Mouse (Mus musculus) megakaryocyte, adult 5-6 weeks (primary cell): ENCODE measurements around the gene A4galt. TPM values are rescaled to one million over a fixed set of nuclear protein-coding genes. Genes with fewer than 3 reads are reported as not detected.

Experiments used
- ATAC-seq: 2 replicates; pipeline ENCODE4 v1.8.0; 2016; ENCODE audit warnings: mild to moderate bottlenecking, inconsistent platforms; ENCODE audit not compliant: poor library complexity, severe bottlenecking
- total RNA-seq, 2 experiments: library from RNA; stranded (forward) in 1 of 2; stranded (reverse) in 1 of 2; fragments of 153-499, 151-499 nt in 1 of 2; fragments of 221-1000, 200-1000 nt in 1 of 2; gene quantifications; 2 replicates each; pipeline versions ENCODE4 v1.2.3 to v1.2.4; 2015 to 2017

Gene A4galt
- total RNA-seq, 2 experiments from 2014 or later = not detected

DNA sequence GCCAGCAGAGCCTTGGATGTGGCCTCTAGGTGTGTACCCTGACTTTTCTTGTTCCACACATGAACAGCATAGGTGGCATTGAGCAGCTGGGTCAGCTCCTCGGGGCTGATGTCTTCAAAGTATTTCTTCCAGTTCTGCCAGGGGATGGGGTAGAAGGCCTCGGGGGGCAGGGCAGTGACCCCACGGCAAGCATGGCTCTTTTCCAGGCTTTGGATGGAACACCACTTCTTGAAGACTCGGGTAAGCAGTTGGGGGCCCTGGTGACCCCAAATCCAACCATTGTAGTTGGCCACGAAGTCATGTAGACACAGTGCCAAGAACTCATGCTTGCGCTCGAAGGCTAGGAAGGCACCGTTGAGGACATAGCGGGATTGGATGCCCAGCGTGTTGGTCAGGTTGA is 24.0 kb downstream of the A4galt start:
- ATAC-seq = no peak

DNA sequence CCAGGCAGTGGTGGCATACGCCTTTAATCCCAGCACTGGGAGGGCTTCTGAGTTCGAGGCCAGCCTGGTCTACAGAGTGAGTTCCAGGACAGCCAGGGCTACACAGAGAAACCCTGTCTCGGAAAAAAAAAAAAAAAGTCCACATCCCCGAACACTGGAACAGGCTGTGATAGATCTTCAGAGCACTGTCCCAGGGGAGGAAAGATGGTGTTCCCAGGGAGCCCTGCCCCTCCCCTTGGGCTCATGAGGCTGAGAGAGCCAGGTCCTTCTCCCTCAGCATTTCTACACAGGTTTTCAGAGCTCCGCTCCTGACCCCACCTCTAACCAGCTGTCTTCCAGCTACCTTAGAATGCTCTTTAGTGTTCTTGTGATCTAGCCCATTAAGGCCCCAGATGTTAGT is 24.7 kb downstream of the A4galt start:
- ATAC-seq = no peak

DNA sequence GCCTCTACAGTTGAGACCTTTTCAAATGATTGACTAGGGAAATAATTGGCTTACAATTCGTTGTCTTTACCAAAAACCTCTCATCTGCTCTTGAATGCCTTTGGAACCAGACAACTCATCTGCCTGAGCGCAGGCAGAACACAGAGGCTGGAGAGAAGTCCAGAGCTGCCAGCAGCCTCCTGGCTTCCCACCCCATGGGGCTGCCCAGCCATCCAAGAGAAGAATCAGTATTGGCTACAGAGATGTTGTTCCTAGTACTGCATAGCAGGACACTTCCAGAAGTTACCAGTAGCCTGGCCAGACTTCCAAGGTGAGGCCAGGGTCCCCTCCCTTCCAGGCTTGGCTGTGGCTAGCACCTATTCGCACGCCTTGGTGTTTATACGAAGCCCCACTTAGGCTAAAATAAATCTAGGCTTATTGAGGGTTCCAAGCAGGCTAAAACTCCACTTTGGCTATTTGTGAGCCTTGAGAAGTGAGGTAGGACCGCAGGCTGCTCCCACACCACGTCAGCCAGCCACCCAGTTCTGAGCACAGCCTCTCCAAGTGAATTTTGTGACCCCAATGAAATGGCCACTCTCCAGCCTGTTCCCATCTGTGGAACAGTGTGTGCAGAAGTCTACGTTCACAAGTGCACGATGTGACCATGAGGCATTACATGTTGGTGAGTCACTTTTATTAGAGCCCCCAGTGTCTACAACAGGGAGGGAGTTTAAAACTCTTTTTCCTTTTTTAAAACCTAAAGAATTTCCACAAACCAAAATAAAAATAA is 25.3 kb downstream of the A4galt start:
- no peak for ATAC-seq

DNA sequence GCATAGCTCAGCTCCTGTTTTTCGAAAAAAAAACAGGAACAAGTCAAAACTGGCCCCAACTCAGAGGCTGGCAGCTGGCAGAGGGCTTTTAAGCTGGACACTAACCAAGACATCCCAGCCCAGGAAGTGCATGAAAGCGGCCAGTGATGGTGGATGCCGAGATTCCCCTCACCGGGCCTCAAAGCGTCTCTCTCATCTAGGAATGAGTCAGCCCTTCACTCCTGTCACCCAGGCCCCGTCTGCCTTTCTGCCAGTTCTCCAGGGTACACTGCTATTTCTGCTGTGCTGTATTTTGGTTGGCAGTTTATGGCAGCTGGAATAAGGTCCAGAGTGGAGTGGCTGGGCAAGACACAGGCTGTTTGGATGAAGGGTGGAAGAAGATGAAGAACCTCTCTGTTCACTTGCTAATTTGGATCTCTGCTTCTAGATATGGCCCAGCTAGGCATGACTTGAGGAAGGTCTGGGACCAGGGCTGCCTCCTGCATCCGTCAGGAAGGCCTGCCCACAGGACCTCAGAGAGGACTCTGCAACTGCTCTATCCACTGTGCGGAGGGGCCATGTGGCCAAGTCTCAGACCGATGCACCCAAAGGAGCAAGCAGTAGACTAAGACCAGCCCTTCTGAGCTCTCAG is 27.3 kb downstream of the A4galt start:
- ATAC-seq = no peak

DNA sequence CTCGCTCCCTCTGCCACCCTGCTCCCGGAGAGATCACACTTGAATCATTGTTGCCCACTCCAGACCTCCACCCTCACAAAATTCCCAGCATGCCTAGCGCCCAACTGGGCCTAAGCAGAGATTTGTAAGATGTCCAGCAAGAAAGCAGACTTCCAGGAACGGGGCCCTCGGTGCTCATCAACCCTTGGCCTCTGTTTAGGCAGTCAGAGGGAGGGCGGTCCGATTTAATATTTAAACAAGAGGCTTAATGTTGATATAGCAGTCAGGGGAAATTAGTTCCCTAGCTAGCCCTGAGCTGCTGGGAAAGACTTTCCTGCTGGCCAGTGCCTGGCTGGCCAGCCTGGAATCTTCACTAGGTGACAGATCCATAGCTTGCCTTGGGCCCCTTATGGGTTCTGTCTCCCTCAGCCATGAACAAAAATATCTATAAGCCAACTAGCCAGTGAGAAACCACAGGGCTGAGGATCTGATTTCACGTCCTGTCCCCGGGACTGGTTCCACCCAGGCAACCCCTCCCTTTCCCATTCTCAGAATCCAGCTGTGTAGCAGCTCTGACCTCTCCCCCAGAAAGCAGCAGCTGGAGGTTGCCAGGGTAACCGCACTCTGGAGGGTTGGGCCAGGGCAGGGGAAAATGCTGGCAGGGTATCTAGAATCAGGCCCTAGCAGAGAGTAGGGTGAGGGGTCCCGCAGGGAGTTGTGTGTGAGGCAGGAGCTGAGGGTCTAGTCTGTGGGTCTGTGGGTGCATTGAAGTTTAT is 28.2 kb downstream of the A4galt start:
- ATAC-seq = no peak

DNA sequence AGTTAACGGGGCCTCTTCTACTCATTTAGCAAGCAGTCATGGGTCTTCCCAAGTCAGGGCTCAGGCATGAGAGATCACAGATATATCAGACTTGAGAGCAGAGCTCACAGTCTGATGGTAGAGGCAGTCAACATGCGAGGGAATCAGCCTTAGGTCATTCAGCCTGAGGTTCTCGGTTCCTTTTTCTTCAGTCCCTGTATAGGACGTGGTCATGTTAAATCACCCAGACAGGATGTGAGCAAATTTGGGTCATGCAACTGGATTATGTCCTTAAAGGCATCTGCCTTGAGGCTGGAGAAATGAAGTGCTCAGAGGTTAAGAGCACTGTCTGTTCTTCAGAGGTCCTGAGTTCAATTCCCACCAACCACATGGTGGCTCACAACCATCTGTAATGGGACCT is 29.9 kb downstream of the A4galt start:
- peak; percentile 56 for ATAC-seq

DNA sequence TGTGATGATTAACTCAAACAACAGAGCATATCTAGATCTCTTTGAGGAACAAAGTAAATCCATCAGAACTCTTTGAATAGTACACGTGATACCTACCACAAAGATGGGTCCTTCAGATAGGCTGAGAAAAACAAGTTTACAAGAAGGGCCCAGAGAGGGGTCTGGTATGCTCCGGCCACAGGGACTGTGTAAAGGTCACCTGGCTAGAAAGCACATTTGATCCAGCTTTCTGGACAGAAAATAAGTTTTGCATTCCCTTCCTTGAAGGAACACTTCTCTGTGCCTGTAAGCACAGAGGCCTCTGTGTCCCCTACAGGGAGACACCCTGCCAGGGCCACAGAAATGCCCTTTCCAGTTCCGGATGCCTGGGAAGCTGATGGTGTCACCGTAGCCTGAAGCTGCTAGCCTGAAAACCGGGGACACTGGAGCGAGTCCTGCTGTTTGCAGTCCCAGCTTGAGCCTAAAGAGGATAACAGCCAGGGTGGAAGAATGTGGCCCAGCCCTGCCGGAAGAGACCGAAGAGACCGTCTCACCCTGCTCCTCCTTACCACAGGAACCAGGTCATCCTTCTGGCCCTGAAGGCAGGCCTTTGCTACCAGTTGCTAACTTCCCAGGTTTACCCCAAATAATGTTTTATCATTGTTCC is 31.1 kb downstream of the A4galt start:
- no peak for ATAC-seq

DNA sequence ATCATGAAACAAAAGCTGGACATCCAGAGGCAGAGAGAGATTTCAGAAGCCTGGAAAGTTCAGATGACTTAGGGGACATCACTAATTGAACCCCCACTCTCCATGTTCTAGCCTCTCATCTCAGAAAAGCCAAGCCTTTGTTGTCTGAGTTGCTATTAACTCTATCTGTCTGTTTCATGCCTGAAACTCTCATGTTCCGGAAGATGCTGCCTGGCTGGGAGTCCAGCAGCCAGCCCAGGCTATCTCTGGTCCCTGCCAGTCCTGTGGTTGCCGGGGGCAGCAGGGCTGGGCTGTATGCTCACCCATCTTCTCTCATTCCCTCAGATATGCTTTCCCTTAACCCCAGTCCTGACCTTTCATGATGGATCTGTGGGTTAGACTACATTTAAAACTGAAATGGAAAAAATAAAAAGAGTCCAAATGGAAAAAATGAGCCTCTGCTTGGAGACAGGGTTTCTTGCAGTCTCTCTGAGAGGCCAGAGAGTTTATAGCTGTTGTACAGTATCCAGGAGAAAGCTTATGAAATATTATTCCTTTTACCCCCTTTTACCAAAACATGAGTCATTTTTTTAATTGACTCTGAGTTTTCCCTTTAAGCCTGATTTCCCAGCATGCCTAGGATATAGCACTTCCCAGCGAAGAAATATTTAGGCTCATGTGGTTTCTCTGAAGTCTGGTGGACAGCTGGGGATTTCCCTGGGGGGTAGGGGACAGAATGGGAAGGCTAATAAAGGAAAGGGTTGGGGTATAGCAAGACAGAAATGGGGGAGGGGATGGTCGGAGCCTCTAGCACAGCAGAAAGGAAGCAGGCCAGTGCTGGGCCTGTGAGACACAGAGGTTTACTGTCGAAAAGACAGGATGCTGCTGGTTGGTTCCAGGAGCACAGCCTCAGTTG is 36.0 kb downstream of the A4galt start:
- no peak for ATAC-seq

DNA sequence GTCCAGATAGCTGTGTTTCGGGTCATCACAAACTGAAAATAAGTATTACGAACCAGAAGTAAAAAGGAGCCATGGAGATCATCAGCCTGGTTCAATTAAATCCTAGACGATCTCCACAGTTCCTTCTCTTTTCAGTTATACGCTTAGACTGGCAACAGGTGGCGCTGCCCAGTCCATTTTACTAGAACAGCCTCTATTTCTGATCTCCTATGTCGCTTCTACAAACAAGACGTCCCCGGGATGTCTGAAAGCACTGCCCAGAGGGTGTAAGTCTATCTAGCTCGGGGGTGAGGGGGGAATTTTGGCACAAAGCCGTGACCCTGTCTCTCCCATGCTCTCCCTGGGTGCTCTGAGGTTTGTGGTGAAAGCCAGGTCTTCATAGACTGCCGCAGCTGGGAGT is 41.3 kb downstream of the A4galt start:
- no peak for ATAC-seq

DNA sequence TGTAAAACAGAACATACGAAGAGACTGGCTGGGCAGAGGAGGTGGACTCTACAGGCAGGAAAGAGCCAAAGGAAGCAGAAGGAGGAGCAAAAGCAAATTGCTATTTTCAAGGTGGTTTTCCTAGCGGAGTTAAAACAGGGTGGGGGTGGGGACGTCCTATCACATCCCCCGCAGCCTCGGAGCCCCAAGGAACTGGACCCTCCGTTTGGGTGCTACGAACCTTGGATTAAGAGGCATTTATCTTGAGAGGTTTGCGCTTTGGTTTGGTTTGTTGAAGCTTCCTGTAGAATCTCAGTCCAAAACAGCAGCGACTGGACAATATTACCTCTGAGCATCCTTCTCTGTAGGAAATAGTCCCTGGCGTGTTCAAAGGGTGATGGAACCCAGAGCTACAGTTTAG is 41.9 kb downstream of the A4galt start:
- no peak for ATAC-seq

DNA sequence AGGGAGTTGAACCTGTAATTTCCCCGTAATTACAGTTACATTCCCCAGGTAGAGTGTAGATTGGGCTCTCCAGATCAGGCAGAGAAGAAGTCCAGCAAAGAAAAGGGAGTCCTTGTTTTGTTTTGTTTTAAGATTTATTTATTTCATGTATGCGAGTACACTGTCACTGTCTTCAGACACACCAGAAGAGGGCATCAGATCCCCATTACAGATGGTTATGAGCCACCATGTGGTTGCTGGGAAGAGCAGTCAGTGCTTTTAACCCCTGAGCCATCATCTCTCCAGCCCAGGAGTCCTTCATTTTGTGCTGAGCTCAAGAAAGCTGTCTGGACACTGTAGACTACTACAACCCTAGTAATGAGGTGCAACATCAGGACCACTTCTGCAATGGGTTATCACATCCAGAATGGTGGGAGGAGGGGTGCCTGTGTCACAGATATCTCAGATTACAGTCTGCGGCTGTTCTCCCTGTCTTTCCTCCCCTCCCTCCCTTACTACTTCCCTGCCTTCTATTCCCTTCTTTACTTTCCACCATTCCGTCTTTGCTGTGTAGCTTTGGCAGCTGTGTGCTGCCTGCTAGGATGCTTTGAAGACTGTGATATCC is 42.4 kb downstream of the A4galt start:
- no peak for ATAC-seq

DNA sequence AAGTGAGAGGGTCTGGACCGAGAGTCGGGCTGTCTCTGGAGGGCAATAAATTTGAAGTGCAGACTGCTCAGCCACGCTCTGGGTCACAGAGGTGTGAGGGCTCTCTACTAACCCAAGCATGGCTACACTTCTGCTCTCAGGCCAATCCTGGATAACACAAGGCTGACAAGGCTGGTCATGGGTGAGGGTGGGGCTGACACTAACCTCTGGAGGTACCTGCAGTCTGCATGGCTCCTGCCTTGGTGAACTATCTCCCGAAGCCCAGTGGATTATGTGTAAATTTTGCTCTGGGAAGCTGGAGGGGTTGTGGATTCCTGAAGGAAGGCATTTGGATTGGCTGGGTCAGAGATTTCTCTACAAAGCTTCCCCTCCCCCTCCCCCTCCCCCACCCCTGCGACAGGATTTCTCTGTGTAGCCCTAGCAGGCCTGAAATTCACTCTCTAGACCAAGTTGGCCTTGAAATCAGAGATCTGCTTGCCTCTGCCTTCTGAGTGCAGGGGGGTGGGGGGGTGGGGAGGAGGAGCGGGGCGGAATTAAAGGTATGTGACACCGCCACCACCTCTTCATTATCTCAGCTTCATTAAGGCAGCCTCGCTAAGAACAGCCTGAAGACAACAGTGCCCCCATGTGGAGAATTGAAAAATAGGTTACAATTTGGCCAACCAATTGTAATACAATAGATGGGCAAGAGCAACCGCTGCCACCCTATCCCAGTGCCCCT is 46.7 kb downstream of the A4galt start:
- ATAC-seq = peak; percentile 76; the same call in 1 of the 2 replicates

DNA sequence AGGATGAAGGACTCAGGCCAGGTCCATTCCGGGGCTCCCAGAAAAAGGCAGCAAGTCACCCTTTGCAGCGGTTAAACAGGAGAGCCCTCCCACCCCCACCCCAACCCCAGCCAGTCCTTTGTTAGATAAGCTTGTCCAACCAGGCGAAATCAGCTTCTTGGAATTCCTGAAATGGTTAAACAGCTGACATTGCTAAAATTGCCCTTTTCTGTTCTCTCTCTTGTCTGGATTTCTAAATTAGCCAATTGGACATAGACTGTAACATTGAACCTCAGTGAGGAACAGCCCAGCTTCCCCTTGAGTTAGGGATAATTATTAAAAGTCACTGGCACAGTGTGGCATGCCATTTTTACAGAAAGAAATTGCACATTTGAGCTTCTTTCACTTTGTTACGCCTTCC is 49.2 kb downstream of the A4galt start:
- ATAC-seq = no peak

DNA sequence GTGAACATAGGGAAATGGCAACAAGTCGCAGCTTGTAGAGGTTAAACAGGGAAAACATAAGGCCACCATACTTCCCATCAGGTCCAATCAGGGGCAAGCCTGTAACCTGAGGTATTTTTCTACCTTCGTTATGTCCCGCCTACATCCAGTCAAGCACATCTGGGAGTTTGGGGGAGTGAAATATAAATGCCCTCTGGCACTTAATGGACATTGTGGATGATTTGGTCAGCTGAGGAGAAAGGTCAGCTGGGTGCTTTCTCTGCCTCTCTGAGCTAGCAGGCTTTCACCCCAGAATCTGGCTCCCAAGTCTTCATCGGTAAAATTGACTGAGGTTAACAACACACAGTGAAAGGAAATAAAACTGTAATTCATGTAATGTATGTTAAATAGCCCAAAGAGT is 58.2 kb downstream of the A4galt start:
- ATAC-seq = no peak

DNA sequence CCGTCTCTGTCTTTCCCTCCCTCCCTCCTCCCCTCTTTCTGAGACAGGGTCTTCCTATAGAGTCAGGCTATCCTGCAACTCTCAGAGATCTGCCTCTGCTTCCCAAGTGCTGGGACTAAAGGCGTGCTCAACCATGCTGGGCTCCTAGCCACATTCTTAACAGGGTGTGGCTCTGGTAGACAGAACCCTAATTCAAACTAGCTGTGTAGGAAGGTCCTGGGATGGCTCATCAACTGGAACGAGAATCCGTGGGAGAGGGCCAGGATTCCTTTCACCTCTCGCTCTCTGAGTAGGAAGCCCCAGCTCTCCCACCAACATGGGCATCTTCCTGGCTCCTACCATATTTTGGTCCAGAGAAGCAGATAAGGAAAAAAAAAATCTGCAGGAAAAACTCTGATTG is 69.2 kb downstream of the A4galt start:
- ATAC-seq = no peak

DNA sequence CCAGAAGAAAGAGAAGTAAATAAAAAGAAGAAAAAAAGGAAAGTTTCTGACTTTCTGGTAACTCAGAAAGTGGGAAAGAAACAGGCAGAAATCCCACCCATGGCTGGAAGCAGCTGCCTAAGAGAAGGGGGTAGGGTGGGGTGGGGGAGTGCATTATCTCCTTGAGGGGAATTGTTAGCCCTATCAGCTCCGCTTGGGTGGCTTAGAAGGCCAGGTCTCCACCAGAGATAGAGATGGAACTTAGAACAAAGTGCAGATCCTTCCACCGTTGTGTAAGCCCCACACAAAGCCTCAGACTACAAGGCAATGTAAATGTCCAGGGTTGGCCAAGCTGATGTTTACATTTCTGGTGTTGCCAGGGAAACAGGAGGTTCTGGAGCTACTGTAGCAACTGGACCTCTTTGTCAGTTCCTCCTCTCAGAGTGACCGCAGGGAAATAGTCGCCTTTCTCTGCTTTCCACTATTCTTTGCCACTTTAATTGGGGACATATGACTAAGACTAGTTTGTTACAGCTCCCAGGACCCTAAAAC is 69.7 kb downstream of the A4galt start:
- no peak for ATAC-seq

DNA sequence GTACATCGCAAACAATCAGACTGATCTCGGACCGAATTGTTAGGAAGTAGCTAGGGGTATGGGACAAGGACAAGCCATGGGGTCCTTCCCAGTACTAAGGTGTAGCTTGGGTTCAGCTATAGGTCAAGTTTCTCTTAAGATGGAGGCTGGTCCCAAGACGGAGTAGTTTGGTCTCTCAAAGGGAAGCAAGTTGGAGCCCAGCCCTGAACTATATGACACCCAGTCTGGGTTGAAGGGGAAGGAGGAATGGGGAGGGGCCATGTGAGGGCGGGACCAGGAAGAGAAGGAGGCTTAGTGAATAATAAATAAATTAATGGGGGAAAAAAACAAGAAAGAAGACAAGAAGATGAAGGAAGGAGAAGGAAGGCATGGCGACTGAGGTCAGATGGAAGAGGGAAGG is 71.6 kb downstream of the A4galt start:
- ATAC-seq = no peak
